Comparison of ENCODE assay signal across 8 mouse cellular contexts in genomic region chr10:120666985-120667677, GRCm38 (mm10).
DNase-seq lines count a peak whose midpoint lies in the region; ATAC-seq and TF ChIP-seq lines count a peak whose summit lies in the region.

No protein-coding gene starts in this region.

- ATAC-seq in CD4-positive, CD25-positive, alpha-beta regulatory T cell, adult 4 months = no peak
- peak; percentile 89 for ATAC-seq in forebrain, embryonic 16.5 days

- H3K9me3 ChIP-seq in forebrain, embryonic 16.5 days (ENCODE audit: control insufficient read depth, low read length) = no peaks in the 10 kb centered on the region

- TF ChIP-seq CTCF in cerebellum, adult 2 months (IDR thresholded peaks at IDR 0.05; ENCODE audit: borderline replicate concordance, insufficient read depth, low read depth, low read length) = peak; percentile 69
- TF ChIP-seq CTCF in lung, adult 2 months (IDR thresholded peaks at IDR 0.05; ENCODE audit: insufficient read depth, low read length) = peak; percentile 72; the same call in 1 of the 2 replicates
- TF ChIP-seq CTCF in testis, adult 2 months (IDR thresholded peaks at IDR 0.05; ENCODE audit: control insufficient read depth, insufficient read depth, insufficient replicate concordance, low read depth, low read length) = peak; percentile 65; the same call in 1 of the 2 replicates

- no peak overlapping the region for H3K9ac ChIP-seq in forebrain, embryonic 16.5 days (replicated peaks; ENCODE audit: low read depth, low read length)

- DNase-seq in CD4-positive, CD25-positive, alpha-beta regulatory T cell, adult 2 months (ENCODE audit: low read depth, low spot score) = peak; percentile 43
- DNase-seq in CD8-positive naive resting alpha-beta T cell, adult 2 months (ENCODE audit: low read depth in 2 of 2, low spot score in 2 of 2) = peak; percentile 18 to 31
- DNase-seq in cerebellum, adult 2 months = peak; percentile 38 to 43
- peak; percentile 54 for DNase-seq in kidney, adult 9 months
- peak; percentile 46 for DNase-seq in lung, adult 2 months

- H3K4me1 ChIP-seq in cerebellum, adult 2 months (ENCODE audit: control insufficient read depth, insufficient read depth, low read length) = no peaks in the 10 kb centered on the region
- 0 out of 2 replicates have a peak, but pooled peaks cover 4% of the 10 kb centered on the region for H3K4me1 ChIP-seq in forebrain, embryonic 16.5 days (replicated peaks; ENCODE audit: control insufficient read depth, insufficient read depth, low read length)
- H3K4me1 ChIP-seq in lung, adult 2 months (ENCODE audit: control insufficient read depth, insufficient read depth, low read length) = peaks cover 4% of the 10 kb centered on the region; the same call in 1 of the 2 replicates
- H3K4me1 ChIP-seq in testis, adult 2 months (ENCODE audit: control insufficient read depth, insufficient read depth, low read length) = no peaks in the 10 kb centered on the region

- H3K27me3 ChIP-seq in cerebellum, adult 2 months (ENCODE audit: control insufficient read depth, insufficient read depth, low read length) = no peaks in the 10 kb centered on the region; the same call in 1 of the 2 replicates
- H3K27me3 ChIP-seq in forebrain, embryonic 16.5 days (replicated peaks; ENCODE audit: control insufficient read depth, insufficient read depth, low read length) = no peaks in the 10 kb centered on the region
- no peaks in the 10 kb centered on the region for H3K27me3 ChIP-seq in testis, adult 2 months (ENCODE audit: control insufficient read depth, insufficient read depth, low read length)

- TF ChIP-seq POLR2A in cerebellum, adult 2 months (IDR thresholded peaks at IDR 0.05; ENCODE audit: borderline replicate concordance, insufficient read depth, low read length) = no peak
- no peak for TF ChIP-seq POLR2A in lung, adult 2 months (IDR thresholded peaks at IDR 0.05; ENCODE audit: borderline replicate concordance, extremely low read depth, low read depth, low read length)
- TF ChIP-seq POLR2A in testis, adult 2 months (IDR thresholded peaks at IDR 0.05; ENCODE audit: control insufficient read depth, low read depth, low read length) = no peak

- H3K36me3 ChIP-seq in forebrain, embryonic 16.5 days (ENCODE audit: control insufficient read depth, insufficient read depth) = no peaks in the 10 kb centered on the region
- H3K36me3 ChIP-seq in testis, adult 2 months (ENCODE audit: control insufficient read depth, insufficient read depth, low read length) = no peaks in the 10 kb centered on the region

- 37% methylated on average over 12 of the region's 12 CpGs for WGBS in cerebellum, adult 2 months
- 26% methylated on average over 12 of the region's 12 CpGs for WGBS in forebrain, embryonic 16.5 days
- WGBS in lung, adult 2 months = 59% methylated on average over 12 of the region's 12 CpGs

- no peak overlapping the region for H3K4me2 ChIP-seq in forebrain, embryonic 16.5 days (ENCODE audit: low read length)

- H3K27ac ChIP-seq in cerebellum, adult 2 months (ENCODE audit: insufficient read depth, low read length) = no peak overlapping the region
- no peak overlapping the region for H3K27ac ChIP-seq in forebrain, embryonic 16.5 days (ENCODE audit: low read length)
- no peak overlapping the region for H3K27ac ChIP-seq in testis, adult 2 months (ENCODE audit: control insufficient read depth, insufficient read depth, low read depth, low read length)

- H3K4me3 ChIP-seq in cerebellum, adult 2 months (replicated peaks; ENCODE audit: insufficient read depth, low read depth, low read length) = no peak overlapping the region
- H3K4me3 ChIP-seq in forebrain, embryonic 16.5 days (replicated peaks; ENCODE audit: low read length) = no peak overlapping the region
- no peak overlapping the region for H3K4me3 ChIP-seq in lung, adult 2 months (replicated peaks; ENCODE audit: extremely low read depth, low read depth, low read length)
- H3K4me3 ChIP-seq in testis, adult 2 months (ENCODE audit: control insufficient read depth, low read depth, low read length) = no peak overlapping the region
